Mouse (Mus musculus) intestine, embryonic 16.5 days (tissue): Measurements from ENCODE around the gene Rab4b. TPM values are rescaled to one million over a fixed set of nuclear protein-coding genes. Genes with fewer than 3 reads are reported as not detected.

Experiments
- ATAC-seq: fragments of 200-750 bp; cut with Nextera tagmentation; 2 replicates; pipeline ENCODE4 v1.8.0; 2017; ENCODE audit warnings: moderate TSS enrichment, moderate library complexity
- H3K27ac ChIP-seq: fragments of 300-500 bp; sonication (generic); 2 replicates; pipeline ENCODE4 v1.5.1; 2014; ENCODE audit warnings: mild to moderate bottlenecking, low read length
- H3K27me3 ChIP-seq: fragments of 300-500 bp; sonication (generic); replicated peaks from 2 replicates; pipeline ENCODE4 v1.6.1; 2014; ENCODE audit warnings: low read length, control low read depth, mixed read lengths; ENCODE audit not compliant: control insufficient read depth, insufficient read depth
- H3K36me3 ChIP-seq: fragments of 300-500 bp; sonication (generic); 2 replicates; pipeline ENCODE4 v1.6.1; 2014; ENCODE audit warnings: low read length, control low read depth; ENCODE audit not compliant: control insufficient read depth, insufficient read depth
- H3K4me1 ChIP-seq: fragments of 300-500 bp; sonication (generic); 2 replicates; pipeline ENCODE4 v1.6.1; 2014; ENCODE audit warnings: low read length, control low read depth, mixed read lengths; ENCODE audit not compliant: control insufficient read depth, insufficient read depth
- H3K4me2 ChIP-seq: fragments of 300-500 bp; sonication (generic); 2 replicates; pipeline ENCODE4 v1.6.1; 2014; ENCODE audit warnings: low read depth, low read length, control low read depth
- H3K4me3 ChIP-seq: fragments of 300-500 bp; sonication (generic); 2 replicates; pipeline ENCODE4 v1.5.1; 2014; ENCODE audit warnings: mild to moderate bottlenecking, low read length
- H3K9ac ChIP-seq: fragments of 300-500 bp; sonication (generic); 2 replicates; pipeline ENCODE4 v1.6.1; 2014; ENCODE audit warnings: low read depth, low read length
- H3K9me3 ChIP-seq: fragments of 300-500 bp; sonication (generic); 2 replicates; pipeline ENCODE4 v1.6.1; 2016; ENCODE audit warnings: low read length, control low read depth; ENCODE audit not compliant: control insufficient read depth
- WGBS: fragments of 180-500 bp; shearing (Covaris S2); extraction: QIAGEN DNeasy Blood & Tissue Kit; methylation state at CpG from one replicate; pipeline ENCODE4 v1.1.7; 2014; 5-methylcytosine and 5-hydroxymethylcytosine counted together
- polyA plus RNA-seq: library from polyadenylated mRNA; unstranded; fragments of >200 nt; fragmentation: Nextera tagmentation; extraction: Ambion mirVana; gene quantifications from 2 replicates; pipeline ENCODE4 v1.2.1, GENCODE M21; 2015

Rab4b gene
- polyA plus RNA-seq, 1 experiment from 2014 or later: 69.9 TPM

DNA sequence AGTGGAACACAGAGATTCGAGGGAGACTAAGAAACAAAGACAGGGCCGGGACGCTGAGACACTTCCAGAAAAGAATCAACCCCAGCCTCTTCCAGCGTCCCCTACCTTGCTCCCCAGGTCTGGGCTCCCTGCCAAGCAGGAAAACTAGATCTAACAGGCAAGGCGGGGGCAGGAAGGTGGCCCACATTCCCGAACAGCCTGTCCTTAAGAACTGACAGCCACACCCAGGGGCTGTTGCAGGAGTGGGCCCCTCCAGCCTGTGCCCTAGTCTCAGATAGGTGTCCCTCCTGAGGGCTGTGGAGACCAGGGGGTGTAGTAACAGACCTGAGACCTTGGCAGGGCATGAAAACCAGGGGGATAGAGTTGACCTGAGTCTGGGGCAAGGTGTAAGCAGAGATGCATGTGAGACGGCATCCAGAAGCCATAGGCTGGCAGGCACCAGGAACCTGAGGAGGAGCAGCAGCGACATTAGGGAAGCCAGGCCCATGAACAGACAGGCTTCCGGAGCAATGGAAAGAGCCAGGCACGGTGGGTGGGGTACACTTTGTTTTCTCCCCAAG lies 25.4 kb downstream of the Rab4b start, which contains the start of gene Cyp2t4:
Cyp2t4 (plus strand) TSS at position 510 of the 560 bp plus-strand sequence.
- Histone ChIP-seq H3K4me1 (peaks cover 4% of the 10 kb centered on the region; the same call in 1 of the 2 replicates), H3K9ac (no peak within 1 kb of the TSS), H3K27me3 (no peaks in the 10 kb centered on the region), H3K27ac (peak within 1 kb of the TSS; percentile 26; the same call in 1 of the 2 replicates), H3K4me2 (no peak within 1 kb of the TSS), H3K9me3 (no peaks in the 10 kb centered on the region), H3K36me3 (peaks cover 10% of the 10 kb centered on the region; the same call in 1 of the 2 replicates), H3K4me3 (no peak within 1 kb of the TSS)
- WGBS: 53% methylated on average over 10 of the region's 10 CpGs
- ATAC-seq: peak; percentile 85

DNA sequence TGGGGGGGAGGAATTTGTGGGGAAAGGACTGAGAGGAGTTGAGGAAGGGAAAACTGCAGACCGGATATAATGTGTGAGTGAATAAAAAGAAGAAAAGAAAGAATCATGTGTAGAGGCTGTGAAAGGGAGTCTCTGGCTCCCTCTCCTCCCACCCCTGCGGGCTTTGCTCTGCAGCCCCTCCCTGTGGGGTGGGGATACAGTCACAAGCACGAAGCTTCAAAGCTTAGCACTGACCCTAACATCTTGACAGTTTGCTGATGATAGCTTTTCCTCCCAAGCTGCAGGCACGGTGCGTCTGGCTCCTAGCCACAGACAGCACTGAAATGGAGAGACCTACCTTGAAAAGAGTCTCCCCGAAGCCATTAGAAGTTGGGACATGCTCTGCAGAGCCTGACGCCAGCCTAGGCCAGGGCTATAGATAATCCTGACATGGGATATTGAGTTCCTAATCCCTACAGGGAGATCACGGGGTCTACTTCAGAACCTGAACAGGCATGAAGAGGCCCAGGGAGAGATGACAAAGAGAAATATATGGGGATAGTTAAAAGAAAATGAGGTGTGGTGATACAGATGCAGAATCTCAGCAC lies 42.2 kb downstream of the Rab4b start:
- Histone ChIP-seq H3K4me1 (peaks cover 5% of the 10 kb centered on the region; the same call in 1 of the 2 replicates), H3K4me3 (no peak overlapping the region), H3K27ac (no peak overlapping the region), H3K36me3 (no peaks in the 10 kb centered on the region), H3K9me3 (0 out of 2 replicates have a peak, but pooled peaks cover 1% of the 10 kb centered on the region), H3K9ac (no peak overlapping the region), H3K4me2 (no peak overlapping the region), H3K27me3 (no peaks in the 10 kb centered on the region)
- no peak for ATAC-seq
- 53% methylated on average over 8 of the region's 8 CpGs for WGBS

DNA sequence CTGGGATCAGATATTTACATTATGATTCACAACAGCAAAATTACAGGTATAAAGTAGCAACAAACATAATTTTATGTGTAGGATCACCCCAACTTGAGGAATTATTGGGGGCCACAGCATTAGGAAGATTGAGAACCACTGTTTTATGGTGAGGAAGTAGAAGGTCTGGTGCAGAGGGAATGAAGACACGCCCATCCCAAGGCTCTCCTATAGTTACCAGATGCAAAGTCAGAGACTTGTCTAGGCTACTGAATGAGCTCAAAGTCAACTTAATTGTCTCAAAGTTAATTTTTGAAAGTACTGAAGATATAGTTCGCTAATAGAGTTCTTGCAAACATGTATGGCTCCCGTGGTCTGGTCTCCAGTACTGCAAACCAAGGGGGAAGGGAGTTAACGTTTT lies 44.9 kb downstream of the Rab4b start:
- Histone ChIP-seq H3K4me2 (no peak overlapping the region), H3K9me3 (0 out of 2 replicates have a peak, but pooled peaks cover 3% of the 10 kb centered on the region), H3K4me1 (peaks cover 5% of the 10 kb centered on the region; the same call in 1 of the 2 replicates), H3K9ac (no peak overlapping the region), H3K4me3 (no peak overlapping the region), H3K36me3 (no peaks in the 10 kb centered on the region), H3K27ac (no peak overlapping the region), H3K27me3 (no peaks in the 10 kb centered on the region)
- peak; percentile 77 for ATAC-seq
- 80% methylated on average over 4 of the region's 4 CpGs for WGBS

DNA sequence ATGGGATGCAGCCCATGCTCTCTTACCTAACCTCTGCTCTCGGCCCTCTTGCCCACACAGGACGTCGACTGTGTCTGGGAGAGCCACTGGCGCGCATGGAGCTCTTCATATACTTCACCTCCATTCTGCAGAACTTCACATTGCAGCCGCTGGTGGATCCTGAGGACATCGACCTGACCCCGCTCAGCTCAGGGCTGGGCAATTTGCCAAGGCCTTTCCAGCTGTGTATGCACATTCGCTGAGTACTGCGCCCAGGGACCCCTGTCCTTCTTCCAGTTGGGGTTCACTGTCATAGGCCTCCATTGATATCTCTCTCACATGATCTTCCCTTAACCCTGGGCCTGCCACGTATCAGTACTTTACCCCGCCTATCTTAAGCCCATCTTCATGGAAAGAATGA lies 45.5 kb downstream of the Rab4b start:
- Histone ChIP-seq H3K27ac (no peak overlapping the region; the same call in 1 of the 2 replicates), H3K27me3 (no peaks in the 10 kb centered on the region), H3K9ac (no peak overlapping the region), H3K4me1 (peaks cover 5% of the 10 kb centered on the region; the same call in 1 of the 2 replicates), H3K9me3 (0 out of 2 replicates have a peak, but pooled peaks cover 3% of the 10 kb centered on the region), H3K36me3 (no peaks in the 10 kb centered on the region), H3K4me3 (no peak overlapping the region), H3K4me2 (no peak overlapping the region)
- peak; percentile 68 for ATAC-seq
- 51% methylated on average over 12 of the region's 12 CpGs for WGBS

DNA sequence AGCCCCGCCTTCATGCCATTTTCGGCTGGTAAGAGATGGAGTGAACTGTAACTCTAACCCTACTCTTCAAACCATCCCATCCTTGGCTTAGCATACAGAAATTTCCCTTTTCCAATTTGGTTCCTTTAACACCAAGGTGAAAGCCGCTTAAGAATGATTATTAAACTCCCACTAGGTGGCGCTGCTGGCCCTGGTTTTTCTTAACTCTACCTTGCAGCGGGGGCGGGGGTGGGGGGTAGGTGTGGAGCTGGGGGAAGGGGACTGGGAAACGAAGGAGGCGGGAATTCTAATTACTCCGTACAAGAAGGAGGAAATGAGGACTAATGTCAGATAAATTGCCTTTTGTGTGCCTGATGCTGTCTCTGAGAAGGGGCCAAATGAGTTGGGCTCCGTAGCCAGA lies 46.1 kb downstream of the Rab4b start:
- Histone ChIP-seq H3K36me3 (no peaks in the 10 kb centered on the region), H3K4me3 (no peak overlapping the region), H3K9me3 (0 out of 2 replicates have a peak, but pooled peaks cover 3% of the 10 kb centered on the region), H3K4me1 (peaks cover 5% of the 10 kb centered on the region; the same call in 1 of the 2 replicates), H3K4me2 (0 out of 2 replicates have a peak overlapping the region, but pooled peaks have one; percentile 9), H3K27me3 (no peaks in the 10 kb centered on the region), H3K27ac (no peak overlapping the region; the same call in 1 of the 2 replicates), H3K9ac (no peak overlapping the region)
- 14% methylated on average over 10 of the region's 10 CpGs for WGBS
- 0 out of 2 replicates have a peak, but pooled peaks have one; percentile 7 for ATAC-seq

DNA sequence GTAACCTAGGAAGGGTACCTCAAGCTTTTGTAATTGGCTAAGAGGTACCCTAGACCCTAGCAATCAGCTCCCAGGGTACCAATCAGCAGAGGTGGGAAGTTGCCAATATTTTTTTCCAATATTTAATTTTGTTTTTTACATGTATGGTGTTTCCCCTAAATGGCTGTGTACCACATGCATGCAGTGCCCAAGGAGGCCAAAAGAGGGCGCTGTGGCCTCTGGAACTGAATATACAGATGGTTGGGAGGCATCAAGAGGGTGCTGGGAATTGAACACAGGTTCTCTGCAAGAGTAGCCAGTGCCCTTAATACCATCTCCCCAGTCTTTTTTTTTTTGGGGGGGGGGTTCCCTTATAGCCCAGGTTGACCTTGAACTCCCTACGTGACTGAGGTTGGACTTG lies 47.3 kb downstream of the Rab4b start:
- 57% methylated on average over 2 of the region's 2 CpGs for WGBS
- H3K27ac ChIP-seq: no peak overlapping the region
- H3K4me3 ChIP-seq: no peak overlapping the region
- no peak overlapping the region for H3K9ac ChIP-seq
- H3K36me3 ChIP-seq: no peaks in the 10 kb centered on the region
- no peak for ATAC-seq
- H3K9me3 ChIP-seq: 0 out of 2 replicates have a peak, but pooled peaks cover 3% of the 10 kb centered on the region
- H3K27me3 ChIP-seq: no peaks in the 10 kb centered on the region
- no peak overlapping the region for H3K4me2 ChIP-seq
- H3K4me1 ChIP-seq: peaks cover 5% of the 10 kb centered on the region; the same call in 1 of the 2 replicates

DNA sequence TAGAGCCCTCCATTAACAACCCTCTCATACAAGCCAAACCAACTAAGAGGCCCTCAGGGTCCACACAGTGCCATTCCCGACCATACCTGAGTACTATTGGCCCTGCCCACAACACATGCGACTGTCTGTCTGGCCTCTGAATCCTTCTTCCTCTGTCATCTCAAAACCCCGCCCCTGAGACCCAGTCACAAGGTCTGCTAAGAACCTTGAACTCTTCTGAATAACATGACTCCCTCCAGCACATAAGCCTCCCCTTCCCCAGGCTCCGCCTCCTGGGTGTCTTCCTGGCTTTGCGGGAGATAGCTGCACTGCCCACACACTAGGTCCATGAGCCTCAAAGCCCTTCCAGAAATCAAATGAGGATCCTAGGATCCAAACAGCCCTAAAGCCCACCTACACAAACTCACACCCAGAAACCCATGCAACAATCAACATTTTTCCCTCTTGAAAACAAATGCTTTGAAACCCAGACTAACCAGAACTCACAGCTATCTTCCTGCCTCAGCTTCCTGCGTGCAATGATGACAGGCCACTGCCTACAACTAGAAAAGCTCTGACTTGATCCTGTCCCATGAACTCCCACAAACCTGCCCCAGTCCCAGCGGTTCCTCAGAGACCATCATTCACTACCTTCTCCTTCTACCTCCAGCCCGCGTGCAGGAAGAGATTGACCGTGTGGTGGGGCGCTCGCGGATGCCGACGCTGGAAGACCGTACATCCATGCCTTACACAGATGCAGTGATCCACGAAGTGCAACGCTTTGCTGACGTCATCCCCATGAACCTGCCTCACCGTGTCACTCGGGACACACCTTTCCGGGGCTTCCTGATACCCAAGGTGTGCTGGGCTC lies 48.0 kb downstream of the Rab4b start:
- Histone ChIP-seq H3K9ac (no peak overlapping the region), H3K36me3 (no peaks in the 10 kb centered on the region), H3K27me3 (no peaks in the 10 kb centered on the region), H3K4me1 (peaks cover 5% of the 10 kb centered on the region; the same call in 1 of the 2 replicates), H3K27ac (no peak overlapping the region), H3K4me3 (no peak overlapping the region), H3K4me2 (no peak overlapping the region), H3K9me3 (0 out of 2 replicates have a peak, but pooled peaks cover 3% of the 10 kb centered on the region)
- 88% methylated on average over 22 of the region's 22 CpGs for WGBS
- no peak for ATAC-seq

DNA sequence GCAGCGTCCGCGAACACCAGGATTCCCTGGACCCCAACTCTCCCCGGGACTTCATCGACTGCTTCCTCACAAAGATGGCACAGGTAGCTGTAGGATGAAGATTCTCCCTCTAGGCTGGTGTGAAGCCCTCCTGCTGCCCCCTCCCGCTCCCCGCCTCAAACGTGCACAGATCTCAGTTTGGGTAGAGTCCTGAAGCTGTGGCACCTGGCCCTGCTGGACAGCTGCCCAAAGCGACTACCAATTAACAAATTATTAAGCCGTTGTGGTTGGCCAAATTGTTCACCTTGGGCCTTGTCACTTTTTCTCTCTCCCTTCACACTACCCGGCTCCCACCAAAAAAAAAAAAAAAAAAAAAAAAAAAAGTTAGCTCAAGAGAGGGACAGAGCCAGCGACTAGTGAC lies 48.9 kb downstream of the Rab4b start:
- no peak overlapping the region for H3K27ac ChIP-seq
- no peak for ATAC-seq
- no peak overlapping the region for H3K4me2 ChIP-seq
- H3K4me1 ChIP-seq: peaks cover 5% of the 10 kb centered on the region; the same call in 1 of the 2 replicates
- WGBS: 87% methylated on average over 12 of the region's 12 CpGs
- H3K36me3 ChIP-seq: no peaks in the 10 kb centered on the region
- no peak overlapping the region for H3K9ac ChIP-seq
- 0 out of 2 replicates have a peak, but pooled peaks cover 3% of the 10 kb centered on the region for H3K9me3 ChIP-seq
- H3K4me3 ChIP-seq: no peak overlapping the region
- no peaks in the 10 kb centered on the region for H3K27me3 ChIP-seq

DNA sequence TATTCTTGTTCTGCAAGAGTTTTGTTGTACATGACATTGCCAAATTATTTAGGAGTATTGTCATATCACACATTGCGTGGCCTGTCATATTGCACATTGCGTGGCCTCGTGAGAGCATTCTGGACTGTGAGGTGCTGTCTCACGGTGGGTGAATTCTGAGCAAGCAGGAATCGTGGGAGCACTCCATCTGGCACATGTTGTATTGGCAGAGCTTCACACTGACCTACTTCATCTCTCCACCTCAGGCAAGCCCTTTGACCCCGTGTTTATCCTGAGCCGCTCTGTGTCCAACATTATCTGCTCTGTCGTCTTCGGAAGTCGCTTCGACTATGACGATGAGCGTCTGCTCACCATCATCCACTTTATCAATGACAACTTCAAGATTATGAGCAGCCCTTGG lies 49.8 kb downstream of the Rab4b start:
- no peak overlapping the region for H3K9ac ChIP-seq

More for the DNA sequence above, 49.8 kb downstream of the Rab4b start:
- Histone ChIP-seq H3K36me3 (no peaks in the 10 kb centered on the region), H3K4me3 (no peak overlapping the region), H3K27ac (no peak overlapping the region), H3K9me3 (0 out of 2 replicates have a peak, but pooled peaks cover 3% of the 10 kb centered on the region), H3K4me2 (no peak overlapping the region), H3K27me3 (no peaks in the 10 kb centered on the region), H3K4me1 (peaks cover 5% of the 10 kb centered on the region; the same call in 1 of the 2 replicates)
- no peak for ATAC-seq
- 64% methylated on average over 13 of the region's 13 CpGs for WGBS
